Mouse (Mus musculus): ENCODE measurements at regions not wholly inside any gene's neighbourhood (a gene's known extent, or its start where the extent isn't known, plus 50 kb on each side); places are given as distances from the start of the nearest gene placed in this dataset.

GRCm38 (mm10) chr13:59242671-59243070, 342.4 kb downstream of the Agtpbp1 start:
- Histone ChIP-seq H3K27ac (ENCODE audit: insufficient read depth, low read length) (no peak overlapping the region), H3K4me3 (ENCODE audit: insufficient read depth, low read length) (no peak overlapping the region), H3K4me1 (ENCODE audit: control insufficient read depth, insufficient read depth, low read length) (no peaks in the 10 kb centered on the region)
- TF ChIP-seq CTCF (IDR thresholded peaks at IDR 0.05; ENCODE audit: borderline replicate concordance, insufficient read depth, low read length) (no peak), POLR2A (IDR thresholded peaks at IDR 0.05; ENCODE audit: low read depth, low read length) (no peak)

GRCm38 (mm10) chr13:59238696-59239095, 346.3 kb downstream of the Agtpbp1 start:
- Histone ChIP-seq H3K4me1 (ENCODE audit: control insufficient read depth, insufficient read depth, low read length) (no peaks in the 10 kb centered on the region), H3K4me3 (ENCODE audit: insufficient read depth, low read length) (no peak overlapping the region), H3K27ac (ENCODE audit: insufficient read depth, low read length) (no peak overlapping the region)
- TF ChIP-seq POLR2A (IDR thresholded peaks at IDR 0.05; ENCODE audit: low read depth, low read length) (no peak), CTCF (IDR thresholded peaks at IDR 0.05; ENCODE audit: borderline replicate concordance, insufficient read depth, low read length) (no peak)

GRCm38 (mm10) chr13:59235836-59236235, 349.2 kb downstream of the Agtpbp1 start:
- Histone ChIP-seq H3K4me3 (ENCODE audit: insufficient read depth, low read length) (no peak overlapping the region), H3K27ac (ENCODE audit: insufficient read depth, low read length) (no peak overlapping the region), H3K4me1 (ENCODE audit: control insufficient read depth, insufficient read depth, low read length) (no peaks in the 10 kb centered on the region)
- TF ChIP-seq POLR2A (IDR thresholded peaks at IDR 0.05; ENCODE audit: low read depth, low read length): no peak
- no peak for TF ChIP-seq CTCF (IDR thresholded peaks at IDR 0.05; ENCODE audit: borderline replicate concordance, insufficient read depth, low read length)

DNA sequence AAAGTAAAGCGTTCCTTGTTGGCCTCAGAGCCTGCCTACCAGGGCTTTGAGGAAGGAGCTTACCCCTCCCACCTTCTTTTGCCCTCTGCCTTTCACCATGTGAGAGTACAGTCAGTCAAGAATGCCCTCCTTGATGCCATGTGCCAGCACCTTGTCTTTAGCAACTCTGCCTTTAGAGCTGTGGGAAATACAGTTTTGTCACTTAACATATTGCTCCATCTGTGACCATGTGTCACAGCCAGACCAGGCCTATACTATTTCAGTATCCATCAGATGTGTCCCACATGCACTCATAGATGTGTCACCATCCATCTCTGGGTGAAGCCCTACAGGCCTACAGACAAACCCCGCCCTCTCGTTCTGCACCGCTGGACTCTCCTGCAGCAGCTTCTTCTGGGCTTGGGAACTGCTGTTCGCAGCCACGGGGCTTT, 355.9 kb downstream of the Agtpbp1 start:
- no peak overlapping the region for H3K27ac ChIP-seq (ENCODE audit: insufficient read depth, low read length)
- no peak overlapping the region for H3K4me3 ChIP-seq (ENCODE audit: insufficient read depth, low read length)
- TF ChIP-seq POLR2A (IDR thresholded peaks at IDR 0.05; ENCODE audit: low read depth, low read length): no peak
- TF ChIP-seq CTCF (IDR thresholded peaks at IDR 0.05; ENCODE audit: borderline replicate concordance, insufficient read depth, low read length): no peak
- H3K4me1 ChIP-seq (ENCODE audit: control insufficient read depth, insufficient read depth, low read length): no peaks in the 10 kb centered on the region

GRCm38 (mm10) chr13:59228059-59228830, 356.8 kb downstream of the Agtpbp1 start:
- H3K27ac ChIP-seq (ENCODE audit: insufficient read depth, low read length): no peak overlapping the region
- TF ChIP-seq POLR2A (IDR thresholded peaks at IDR 0.05; ENCODE audit: low read depth, low read length) (no peak), CTCF (IDR thresholded peaks at IDR 0.05; ENCODE audit: borderline replicate concordance, insufficient read depth, low read length) (no peak)
- no peaks in the 10 kb centered on the region for H3K4me1 ChIP-seq (ENCODE audit: control insufficient read depth, insufficient read depth, low read length)
- H3K4me3 ChIP-seq (ENCODE audit: insufficient read depth, low read length): no peak overlapping the region

- Histone ChIP-seq H3K4me1 (ENCODE audit: control insufficient read depth, insufficient read depth, low read length) (no peaks in the 10 kb centered on the region), H3K27ac (ENCODE audit: insufficient read depth, low read length) (no peak overlapping the region), H3K4me3 (ENCODE audit: insufficient read depth, low read length) (no peak overlapping the region)
- TF ChIP-seq POLR2A (IDR thresholded peaks at IDR 0.05; ENCODE audit: low read depth, low read length) (no peak), CTCF (IDR thresholded peaks at IDR 0.05; ENCODE audit: borderline replicate concordance, insufficient read depth, low read length) (no peak)
These were observed 357.4 kb downstream of the Agtpbp1 start for GRCm38 (mm10) chr13:59227523-59228058.

DNA sequence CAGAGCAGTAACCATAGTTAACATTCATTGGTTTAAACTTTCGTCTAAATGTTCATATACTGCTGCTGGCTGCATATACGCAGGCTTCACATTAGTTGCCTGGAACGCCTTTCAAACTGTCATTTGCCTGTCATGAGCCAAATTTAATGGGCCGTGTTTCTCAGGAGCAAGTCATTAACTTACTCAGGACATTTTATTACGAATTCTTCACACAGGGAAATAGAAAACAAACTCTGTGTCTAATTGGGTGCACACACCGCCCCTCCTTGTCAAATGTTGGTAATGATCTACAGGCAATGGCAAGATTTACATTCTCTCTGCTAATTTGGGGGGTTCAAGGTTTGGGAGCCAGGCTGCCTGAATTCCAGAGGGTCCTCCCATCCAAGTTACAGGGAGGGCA, 364.4 kb downstream of the Agtpbp1 start:
- TF ChIP-seq POLR2A (IDR thresholded peaks at IDR 0.05; ENCODE audit: low read depth, low read length): no peak
- TF ChIP-seq CTCF (IDR thresholded peaks at IDR 0.05; ENCODE audit: borderline replicate concordance, insufficient read depth, low read length): no peak
- Histone ChIP-seq H3K4me1 (ENCODE audit: control insufficient read depth, insufficient read depth, low read length) (no peaks in the 10 kb centered on the region), H3K4me3 (ENCODE audit: insufficient read depth, low read length) (no peak overlapping the region), H3K27ac (ENCODE audit: insufficient read depth, low read length) (no peak overlapping the region)

GRCm38 (mm10) chr13:59220156-59220555, 364.9 kb downstream of the Agtpbp1 start:
- TF ChIP-seq POLR2A (IDR thresholded peaks at IDR 0.05; ENCODE audit: low read depth, low read length): no peak
- peak; percentile 33; the same call in 1 of the 2 replicates for TF ChIP-seq CTCF (IDR thresholded peaks at IDR 0.05; ENCODE audit: borderline replicate concordance, insufficient read depth, low read length)
- Histone ChIP-seq H3K4me3 (ENCODE audit: insufficient read depth, low read length) (no peak overlapping the region), H3K27ac (ENCODE audit: insufficient read depth, low read length) (no peak overlapping the region), H3K4me1 (ENCODE audit: control insufficient read depth, insufficient read depth, low read length) (no peaks in the 10 kb centered on the region)

- no peak overlapping the region for H3K27ac ChIP-seq (ENCODE audit: insufficient read depth, low read length)
- H3K4me3 ChIP-seq (ENCODE audit: insufficient read depth, low read length): no peak overlapping the region
- TF ChIP-seq CTCF (IDR thresholded peaks at IDR 0.05; ENCODE audit: borderline replicate concordance, insufficient read depth, low read length) (no peak), POLR2A (IDR thresholded peaks at IDR 0.05; ENCODE audit: low read depth, low read length) (no peak)
- no peaks in the 10 kb centered on the region for H3K4me1 ChIP-seq (ENCODE audit: control insufficient read depth, insufficient read depth, low read length)
These were observed 368.2 kb downstream of the Agtpbp1 start for GRCm38 (mm10) chr13:59216686-59217298.

GRCm38 (mm10) chr13:59212296-59212701, 372.7 kb downstream of the Agtpbp1 start:
- TF ChIP-seq CTCF (IDR thresholded peaks at IDR 0.05; ENCODE audit: borderline replicate concordance, insufficient read depth, low read length) (no peak), POLR2A (IDR thresholded peaks at IDR 0.05; ENCODE audit: low read depth, low read length) (no peak)
- Histone ChIP-seq H3K4me1 (ENCODE audit: control insufficient read depth, insufficient read depth, low read length) (no peaks in the 10 kb centered on the region), H3K27ac (ENCODE audit: insufficient read depth, low read length) (no peak overlapping the region), H3K4me3 (ENCODE audit: insufficient read depth, low read length) (no peak overlapping the region)
